Mouse (Mus musculus) colon, adult 2 months (tissue): ENCODE measurements around the gene Mycs. TPM values are rescaled to one million over a fixed set of nuclear protein-coding genes. Genes with fewer than 3 reads are reported as not detected.

Experiments used
- polyA plus RNA-seq: library from polyadenylated mRNA; depleted of rRNA; stranded (reverse); fragments of >200 nt; gene quantifications from 2 replicates; pipeline ENCODE4 v1.2.3, GENCODE M21; 2012; rRNA removed

Gene Mycs
- not detected in 2 replicates for polyA plus RNA-seq

DNA sequence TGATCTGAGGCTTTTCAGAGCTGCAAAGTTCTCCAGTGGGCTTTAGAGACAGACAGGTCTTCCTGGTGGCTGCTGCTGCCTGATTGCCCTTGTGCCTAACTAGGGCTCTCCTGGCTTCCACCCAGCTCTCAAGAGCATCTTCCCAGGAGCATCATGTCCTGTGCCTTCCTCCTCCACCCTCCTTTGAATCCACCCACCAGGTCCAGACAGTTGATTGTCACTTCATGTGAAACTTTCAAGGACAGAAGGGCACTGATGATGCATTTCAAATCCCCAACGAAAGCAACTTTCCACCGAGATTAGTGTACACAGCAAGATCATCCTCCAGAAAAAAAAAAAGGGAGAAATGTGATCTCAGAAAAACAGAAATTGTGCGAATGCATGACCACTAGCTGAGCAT lies at the start of gene Mycs:
Gene Mycs, minus strand, starts transcription at position 101 of the 400 bp plus-strand sequence.

Other genes with a start within 250 kb of the Mycs start
- gene Btbd35f7, start 199.8 kb upstream of the Mycs start, polyA plus RNA-seq, result not detected in 2 replicates